Mouse (Mus musculus): ENCODE results near the gene Map3k14. TPM values are rescaled to one million over a fixed set of nuclear protein-coding genes. Genes with fewer than 3 reads are reported as not detected.

Gene Map3k14
- polyA plus RNA-seq, 2 experiments: 4.6 to 10.0 TPM

DNA sequence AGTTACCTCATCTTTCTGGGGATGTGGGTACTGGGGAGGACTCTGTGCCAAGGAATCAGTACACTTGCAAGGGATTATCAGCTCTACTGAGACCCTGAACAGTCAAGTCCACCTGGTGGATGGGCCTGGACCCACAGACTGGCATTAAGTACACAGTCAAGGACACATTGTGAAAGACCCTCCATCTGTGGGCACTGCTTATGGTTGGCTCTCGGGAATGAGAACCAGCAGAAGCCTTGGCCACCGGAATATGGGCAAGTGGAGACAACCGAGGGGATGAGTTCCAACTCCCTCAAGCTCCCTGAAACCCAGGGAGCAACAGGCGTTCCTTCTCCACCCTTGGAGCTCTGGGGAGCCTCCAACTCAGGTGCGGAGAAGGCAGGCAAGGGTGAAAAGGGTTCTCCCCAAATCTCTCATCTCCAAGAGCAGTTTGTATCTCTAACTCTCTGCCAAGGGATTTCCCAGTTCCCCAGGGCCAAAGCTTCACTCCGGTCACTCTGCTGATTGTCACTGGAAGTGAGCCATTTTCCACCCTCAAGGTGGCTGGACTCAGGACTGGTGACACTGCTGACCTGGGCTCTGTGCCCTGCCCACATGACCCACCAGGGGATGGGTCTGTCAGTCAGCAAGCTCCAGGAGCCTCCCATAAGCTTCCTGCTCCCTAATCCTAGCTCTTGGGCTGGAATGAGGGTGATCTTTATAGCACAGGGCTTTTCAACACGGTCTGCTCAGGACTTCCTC, 5.4 kb downstream of the Map3k14 start:
- H3K4me2 ChIP-seq (replicated peaks; ENCODE audit: low read depth, low read length, severe bottlenecking): no peak overlapping the region
- DNase-seq (ENCODE audit: low spot score): no peak
- WGBS: 86% methylated on average over 7 of the region's 7 CpGs
- no peak for TF ChIP-seq POLR2A (IDR thresholded peaks at IDR 0.05; ENCODE audit: borderline replicate concordance, extremely low read depth, insufficient read depth, insufficient read length)
- H3K36me3 ChIP-seq (ENCODE audit: control insufficient read depth, insufficient read depth, low read length): no peaks in the 10 kb centered on the region
- H3K27me3 ChIP-seq (ENCODE audit: control insufficient read depth, insufficient read depth, low read length): no peaks in the 10 kb centered on the region
- H3K9ac ChIP-seq (ENCODE audit: low read depth, low read length, severe bottlenecking): no peak overlapping the region
- H3K27ac ChIP-seq (replicated peaks; ENCODE audit: low read depth, low read length): no peak overlapping the region
- no peak overlapping the region for H3K4me3 ChIP-seq (replicated peaks; ENCODE audit: low read length)
- no peak for ATAC-seq (ENCODE audit: low FRiP score, low read depth)
- no peaks in the 10 kb centered on the region for H3K9me3 ChIP-seq (ENCODE audit: control insufficient read depth, low read length)
- H3K4me1 ChIP-seq (ENCODE audit: control insufficient read depth, insufficient read depth, low read length): peaks cover 32% of the 10 kb centered on the region

DNA sequence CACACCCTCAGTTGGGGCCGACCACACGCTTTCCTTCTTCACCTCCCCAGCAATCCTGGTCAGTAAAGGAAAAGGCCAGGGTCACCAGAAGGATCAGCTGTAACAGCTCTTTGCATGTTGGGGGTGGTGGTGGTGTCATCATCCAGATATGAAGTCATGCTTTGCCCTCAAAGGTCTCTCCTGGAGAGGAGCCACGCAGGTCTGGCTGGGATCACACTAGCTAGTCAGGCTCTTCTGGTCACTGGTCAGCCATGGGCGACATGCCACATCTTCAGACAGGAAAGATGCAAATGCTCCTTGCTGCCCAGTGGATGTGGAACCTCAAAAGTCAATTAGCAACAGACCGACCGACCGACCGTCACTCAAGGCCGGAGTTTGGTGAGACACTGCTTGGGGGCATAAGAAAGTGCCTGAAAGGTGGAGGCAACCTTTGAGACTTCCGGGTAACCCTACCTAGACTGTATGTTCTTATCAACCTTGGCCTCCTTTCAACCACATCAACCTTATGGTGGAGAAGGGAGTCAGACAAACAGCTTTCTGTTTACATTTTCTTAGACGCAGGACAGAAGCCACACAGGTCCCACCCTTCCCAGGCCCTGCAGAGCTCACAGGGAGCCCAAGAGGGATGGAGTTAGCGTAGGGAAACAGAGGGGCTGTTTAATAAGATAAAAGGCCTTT, 6.6 kb downstream of the Map3k14 start:
- H3K4me2 ChIP-seq (replicated peaks; ENCODE audit: low read depth, low read length, severe bottlenecking): no peak overlapping the region
- H3K4me1 ChIP-seq (ENCODE audit: control insufficient read depth, insufficient read depth, low read length): peaks cover 21% of the 10 kb centered on the region
- no peak for DNase-seq (ENCODE audit: low spot score)
- 85% methylated on average over 12 of the region's 12 CpGs for WGBS
- no peak overlapping the region for H3K9ac ChIP-seq (ENCODE audit: low read depth, low read length, severe bottlenecking)
- H3K4me3 ChIP-seq (replicated peaks; ENCODE audit: low read length): no peak overlapping the region
- ATAC-seq (ENCODE audit: low FRiP score, low read depth): no peak
- H3K36me3 ChIP-seq (ENCODE audit: control insufficient read depth, insufficient read depth, low read length): no peaks in the 10 kb centered on the region
- no peak for TF ChIP-seq POLR2A (IDR thresholded peaks at IDR 0.05; ENCODE audit: borderline replicate concordance, extremely low read depth, insufficient read depth, insufficient read length)
- H3K27ac ChIP-seq (replicated peaks; ENCODE audit: low read depth, low read length): no peak overlapping the region
- H3K27me3 ChIP-seq (ENCODE audit: control insufficient read depth, insufficient read depth, low read length): no peaks in the 10 kb centered on the region
- no peaks in the 10 kb centered on the region for H3K9me3 ChIP-seq (ENCODE audit: control insufficient read depth, low read length)

DNA sequence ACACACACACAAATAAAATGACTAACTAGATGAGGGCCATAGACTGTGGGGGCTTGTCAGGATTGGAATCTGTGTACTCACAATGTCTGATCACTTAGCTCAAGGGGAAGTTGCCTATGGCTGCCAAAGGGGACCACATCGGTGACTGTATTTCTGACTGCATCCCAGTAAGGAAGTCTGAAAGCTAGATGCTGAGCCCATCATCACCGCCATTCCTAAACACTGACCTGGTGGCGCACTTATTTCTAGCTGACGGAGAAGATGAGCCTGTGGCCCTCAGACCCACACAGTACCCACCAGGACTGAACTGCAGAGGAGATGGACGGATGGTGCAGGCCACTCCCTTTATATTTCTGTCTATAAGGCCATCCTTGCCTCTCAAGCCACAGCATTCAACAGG, 7.2 kb downstream of the Map3k14 start:
- DNase-seq (ENCODE audit: low spot score) (no peak), ATAC-seq (ENCODE audit: low FRiP score, low read depth) (no peak)
- no peak overlapping the region for H3K4me3 ChIP-seq (replicated peaks; ENCODE audit: low read length)
- peaks cover 16% of the 10 kb centered on the region for H3K4me1 ChIP-seq (ENCODE audit: control insufficient read depth, insufficient read depth, low read length)
- no peak overlapping the region for H3K27ac ChIP-seq (replicated peaks; ENCODE audit: low read depth, low read length)
- no peak overlapping the region for H3K9ac ChIP-seq (ENCODE audit: low read depth, low read length, severe bottlenecking)
- WGBS: 99% methylated on average over 5 of the region's 5 CpGs
- no peaks in the 10 kb centered on the region for H3K27me3 ChIP-seq (ENCODE audit: control insufficient read depth, insufficient read depth, low read length)
- no peaks in the 10 kb centered on the region for H3K9me3 ChIP-seq (ENCODE audit: control insufficient read depth, low read length)
- H3K4me2 ChIP-seq (replicated peaks; ENCODE audit: low read depth, low read length, severe bottlenecking): no peak overlapping the region
- no peaks in the 10 kb centered on the region for H3K36me3 ChIP-seq (ENCODE audit: control insufficient read depth, insufficient read depth, low read length)
- TF ChIP-seq POLR2A (IDR thresholded peaks at IDR 0.05; ENCODE audit: borderline replicate concordance, extremely low read depth, insufficient read depth, insufficient read length): no peak

DNA sequence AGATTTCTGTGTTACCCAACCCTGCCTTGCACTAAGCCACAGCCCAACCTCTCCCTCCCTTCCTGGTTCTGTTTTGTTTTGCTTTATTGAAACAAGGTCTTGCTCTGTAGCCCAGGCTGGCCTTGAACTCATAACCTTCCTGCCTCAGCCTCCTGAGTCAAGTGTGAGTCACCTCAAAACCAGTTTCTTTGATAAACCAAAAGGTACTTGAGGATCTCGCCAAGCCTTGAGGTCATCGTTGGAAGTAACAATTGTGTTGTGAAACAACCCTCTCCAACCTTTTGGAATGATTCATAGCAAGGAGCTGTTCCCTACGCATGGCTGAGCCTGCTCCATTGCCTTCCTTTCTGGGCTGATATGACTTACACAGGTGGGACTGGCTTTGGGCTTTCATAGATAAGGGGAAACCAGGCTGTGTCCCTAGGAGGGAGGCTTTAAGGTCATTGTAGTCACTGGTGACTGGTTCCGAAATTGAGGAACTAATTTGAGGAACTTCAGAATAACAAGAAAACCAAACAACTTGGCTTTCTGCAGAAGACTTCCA, 9.3 kb downstream of the Map3k14 start:
- ATAC-seq (ENCODE audit: low FRiP score, low read depth) (no peak), DNase-seq (ENCODE audit: low spot score) (no peak)
- no peaks in the 10 kb centered on the region for H3K36me3 ChIP-seq (ENCODE audit: control insufficient read depth, insufficient read depth, low read length)
- peaks cover 8% of the 10 kb centered on the region; the same call in 1 of the 2 replicates for H3K4me1 ChIP-seq (ENCODE audit: control insufficient read depth, insufficient read depth, low read length)
- no peak overlapping the region for H3K4me3 ChIP-seq (replicated peaks; ENCODE audit: low read length)
- 87% methylated on average over 4 of the region's 4 CpGs for WGBS
- H3K27ac ChIP-seq (replicated peaks; ENCODE audit: low read depth, low read length): no peak overlapping the region
- H3K9ac ChIP-seq (ENCODE audit: low read depth, low read length, severe bottlenecking): no peak overlapping the region
- no peak overlapping the region for H3K4me2 ChIP-seq (replicated peaks; ENCODE audit: low read depth, low read length, severe bottlenecking)
- TF ChIP-seq POLR2A (IDR thresholded peaks at IDR 0.05; ENCODE audit: borderline replicate concordance, extremely low read depth, insufficient read depth, insufficient read length): no peak
- H3K9me3 ChIP-seq (ENCODE audit: control insufficient read depth, low read length): no peaks in the 10 kb centered on the region
- H3K27me3 ChIP-seq (ENCODE audit: control insufficient read depth, insufficient read depth, low read length): no peaks in the 10 kb centered on the region

DNA sequence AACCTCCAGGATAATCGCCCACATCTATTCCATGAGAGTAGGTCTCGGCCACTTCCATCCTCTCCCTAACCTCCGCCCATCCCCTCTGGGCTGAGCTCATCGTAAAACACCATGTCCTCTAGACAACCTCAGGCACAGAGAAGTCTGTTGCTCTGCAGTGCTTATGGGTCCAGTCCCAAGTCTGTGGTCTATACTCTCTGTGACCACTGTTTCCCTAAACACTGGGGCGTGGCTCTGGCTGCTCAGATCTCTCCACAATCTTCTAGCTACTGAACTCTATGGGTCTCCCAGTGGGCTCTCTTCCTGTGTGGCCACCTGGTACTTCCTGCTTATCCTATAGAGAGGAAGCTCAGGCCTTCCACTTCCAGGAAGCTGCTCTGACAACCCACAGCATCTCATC, 13.7 kb downstream of the Map3k14 start:
- 69% methylated on average over 5 of the region's 5 CpGs for WGBS
- Histone ChIP-seq H3K9ac (ENCODE audit: low read depth, low read length, severe bottlenecking) (no peak overlapping the region), H3K4me3 (replicated peaks; ENCODE audit: low read length) (no peak overlapping the region), H3K4me1 (ENCODE audit: control insufficient read depth, insufficient read depth, low read length) (peaks cover 6% of the 10 kb centered on the region; the same call in 1 of the 2 replicates), H3K4me2 (replicated peaks; ENCODE audit: low read depth, low read length, severe bottlenecking) (no peak overlapping the region), H3K27ac (replicated peaks; ENCODE audit: low read depth, low read length) (no peak overlapping the region), H3K36me3 (ENCODE audit: control insufficient read depth, insufficient read depth, low read length) (no peaks in the 10 kb centered on the region), H3K9me3 (ENCODE audit: control insufficient read depth, low read length) (no peaks in the 10 kb centered on the region), H3K27me3 (ENCODE audit: control insufficient read depth, insufficient read depth, low read length) (no peaks in the 10 kb centered on the region)
- DNase-seq (ENCODE audit: low spot score): no peak
- no peak for TF ChIP-seq POLR2A (IDR thresholded peaks at IDR 0.05; ENCODE audit: borderline replicate concordance, extremely low read depth, insufficient read depth, insufficient read length)
- ATAC-seq (ENCODE audit: low FRiP score, low read depth): no peak
